In the genomic region with DNA sequence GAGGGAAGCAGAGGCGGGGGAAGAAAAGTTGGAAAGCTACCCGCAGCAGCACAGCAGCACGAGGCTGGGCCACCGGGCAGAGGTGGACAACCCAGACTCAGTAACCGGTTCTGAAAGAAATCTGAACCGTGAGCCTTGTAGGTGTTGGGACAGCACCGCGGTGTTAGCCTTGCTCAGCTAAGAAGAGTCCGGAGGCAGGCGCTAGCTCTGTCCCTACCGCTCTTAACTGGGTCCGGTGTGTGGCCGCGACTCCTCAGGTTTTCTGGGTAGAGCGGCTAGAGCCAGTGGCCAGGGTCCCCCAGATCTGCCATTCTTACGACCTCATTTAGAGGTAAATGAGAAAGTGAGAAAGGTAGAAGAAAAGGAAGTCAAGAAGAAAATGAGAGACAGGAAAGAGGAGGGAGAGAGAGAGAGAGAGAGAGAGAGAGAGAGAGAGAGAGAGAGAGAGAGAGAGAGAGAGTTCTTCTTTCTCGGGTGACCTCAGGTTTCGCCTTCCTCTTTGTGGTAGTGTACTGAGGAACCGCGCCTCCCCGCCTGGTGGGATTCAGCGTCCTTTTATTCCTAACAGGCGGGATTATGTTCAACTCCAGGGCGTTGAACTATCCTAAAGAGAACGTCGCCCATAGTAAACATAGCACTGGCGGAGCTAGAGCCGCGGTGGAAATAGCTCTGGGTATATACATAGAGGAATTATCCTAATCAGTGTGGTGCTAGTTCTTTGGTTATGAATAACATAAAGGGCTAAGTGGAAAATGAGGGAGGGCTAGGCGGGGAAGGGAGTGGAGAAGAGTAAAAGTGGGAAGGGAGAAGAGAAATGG, we compare ENCODE assay signal across 7 mouse cellular contexts. TPM values are rescaled to one million over a fixed set of nuclear protein-coding genes. Genes with fewer than 3 reads are reported as not detected.
A peak's percentile ranks its signal among the peaks of the same experiment; 100 is the strongest.
DNase-seq lines count a peak whose midpoint lies in the region; ATAC-seq lines count a peak whose summit lies in the region.

No protein-coding gene starts in this region.

- no peaks in the 10 kb centered on the region for H3K36me3 ChIP-seq in liver, embryonic 11.5 days (ENCODE audit: control insufficient read depth, insufficient read depth, low read length)
- no peaks in the 10 kb centered on the region for H3K36me3 ChIP-seq in forebrain, embryonic 12.5 days (replicated peaks)
- no peaks in the 10 kb centered on the region for H3K36me3 ChIP-seq in limb, embryonic 15.5 days
- H3K36me3 ChIP-seq in stomach, embryonic 15.5 days = no peaks in the 10 kb centered on the region

- no peak overlapping the region for H3K27ac ChIP-seq in liver, embryonic 11.5 days (ENCODE audit: low read depth, low read length)
- H3K27ac ChIP-seq in forebrain, embryonic 12.5 days = 0 out of 2 replicates have a peak overlapping the region, but pooled peaks have one; percentile 36
- peak overlapping the region; percentile 82 for H3K27ac ChIP-seq in limb, embryonic 15.5 days
- H3K27ac ChIP-seq in stomach, embryonic 15.5 days = no peak overlapping the region

- H3K9ac ChIP-seq in liver, embryonic 11.5 days (ENCODE audit: low read depth, low read length) = no peak overlapping the region
- peak overlapping the region; percentile 44; the same call in 1 of the 2 replicates for H3K9ac ChIP-seq in forebrain, embryonic 12.5 days
- peak overlapping the region; percentile 23; the same call in 1 of the 2 replicates for H3K9ac ChIP-seq in limb, embryonic 15.5 days
- H3K9ac ChIP-seq in stomach, embryonic 15.5 days = no peak overlapping the region

- H3K9me3 ChIP-seq in liver, embryonic 11.5 days (ENCODE audit: control insufficient read depth, low read length) = no peaks in the 10 kb centered on the region
- H3K9me3 ChIP-seq in forebrain, embryonic 12.5 days = no peaks in the 10 kb centered on the region
- no peaks in the 10 kb centered on the region for H3K9me3 ChIP-seq in limb, embryonic 15.5 days
- no peaks in the 10 kb centered on the region for H3K9me3 ChIP-seq in stomach, embryonic 15.5 days

- 0 out of 2 replicates have a peak overlapping the region, but pooled peaks have one; percentile 6 for H3K4me3 ChIP-seq in liver, embryonic 11.5 days (ENCODE audit: low read depth, low read length)
- H3K4me3 ChIP-seq in forebrain, embryonic 12.5 days (replicated peaks) = peak overlapping the region; percentile 31
- peak overlapping the region; percentile 45 for H3K4me3 ChIP-seq in limb, embryonic 15.5 days
- peak overlapping the region; percentile 28 for H3K4me3 ChIP-seq in stomach, embryonic 15.5 days (replicated peaks)

- no peak for DNase-seq in liver, embryonic 11.5 days (ENCODE audit: low spot score)
- DNase-seq in liver = no peak
- no peak for DNase-seq in testis, postnatal 10 days (ENCODE audit: low spot score)
- DNase-seq in cerebellum, adult 11-12 months = no peak

- no peak for ATAC-seq in liver, embryonic 11.5 days (replicated peaks; ENCODE audit: low FRiP score)
- ATAC-seq in forebrain, embryonic 12.5 days (ENCODE audit: low FRiP score) = peak; percentile 47; the same call in 1 of the 2 replicates
- no peak for ATAC-seq in limb, embryonic 15.5 days (ENCODE audit: insufficient number of reproducible peaks, low FRiP score, low TSS enrichment, low read depth)
- no peak for ATAC-seq in stomach, embryonic 15.5 days (ENCODE audit: insufficient read depth, low FRiP score, low read depth)

- WGBS in liver, embryonic 11.5 days = 2% methylated on average over 30 of the region's 30 CpGs
- under 1% methylated on average over 30 of the region's 30 CpGs for WGBS in forebrain, embryonic 12.5 days
- under 1% methylated on average over 30 of the region's 30 CpGs for WGBS in limb, embryonic 15.5 days
- under 1% methylated on average over 30 of the region's 30 CpGs for WGBS in stomach, embryonic 15.5 days

- peaks cover 75% of the 10 kb centered on the region for H3K27me3 ChIP-seq in liver, embryonic 11.5 days (replicated peaks; ENCODE audit: control insufficient read depth, insufficient read depth, low read length)
- peaks cover 78% of the 10 kb centered on the region for H3K27me3 ChIP-seq in forebrain, embryonic 12.5 days
- peaks cover 47% of the 10 kb centered on the region for H3K27me3 ChIP-seq in limb, embryonic 15.5 days
- H3K27me3 ChIP-seq in stomach, embryonic 15.5 days (replicated peaks) = peaks cover 62% of the 10 kb centered on the region

- H3K4me1 ChIP-seq in liver, embryonic 11.5 days (replicated peaks; ENCODE audit: control insufficient read depth, insufficient read depth, low read length) = no peaks in the 10 kb centered on the region
- H3K4me1 ChIP-seq in forebrain, embryonic 12.5 days = no peaks in the 10 kb centered on the region
- peaks cover 10% of the 10 kb centered on the region; the same call in 1 of the 2 replicates for H3K4me1 ChIP-seq in limb, embryonic 15.5 days
- H3K4me1 ChIP-seq in stomach, embryonic 15.5 days = peaks cover 9% of the 10 kb centered on the region; the same call in 1 of the 2 replicates

- peak overlapping the region; percentile 35 for H3K4me2 ChIP-seq in liver, embryonic 11.5 days
- H3K4me2 ChIP-seq in forebrain, embryonic 12.5 days = peak overlapping the region; percentile 32; the same call in 1 of the 2 replicates
- peak overlapping the region; percentile 49 for H3K4me2 ChIP-seq in limb, embryonic 15.5 days
- peak overlapping the region; percentile 52 for H3K4me2 ChIP-seq in stomach, embryonic 15.5 days

RNA-seq across cellular contexts. Expression of gene Tfap2b, which starts 1.7 kb away (rescaled TPM):
- 0.32 and 1.1 TPM in 2 replicates for polyA plus RNA-seq in liver, embryonic 11.5 days (2014; fragmentation: Nextera tagmentation; extraction: Ambion mirVana)
- polyA plus RNA-seq in forebrain, embryonic 12.5 days (2016; fragmentation: Nextera tagmentation; extraction: Ambion mirVana) = 11.3 and 21.0 TPM in 2 replicates
- polyA plus RNA-seq in limb, embryonic 15.5 days (2015; fragmentation: Nextera tagmentation; extraction: Ambion mirVana) = 57.8 and 59.6 TPM in 2 replicates
- polyA plus RNA-seq in stomach, embryonic 15.5 days (2015; fragmentation: Nextera tagmentation; extraction: Ambion mirVana) = 0.15 and 1.5 TPM in 2 replicates

Comparison
In these comparisons a context has a peak if more than half of its experiments do, and no peak if none do; other contexts are left out.
1. H3K27ac ChIP-seq: peak in forebrain, embryonic 12.5 days (single experiment) and limb, embryonic 15.5 days (single experiment); none in liver, embryonic 11.5 days (single experiment) and stomach, embryonic 15.5 days (single experiment).
2. H3K9ac ChIP-seq: peak in forebrain, embryonic 12.5 days (single experiment) and limb, embryonic 15.5 days (single experiment); none in liver, embryonic 11.5 days (single experiment) and stomach, embryonic 15.5 days (single experiment).
3. Peak in every context shown above with its lines, with median percentiles within 50 percentile points of each other: H3K4me2 ChIP-seq and H3K4me3 ChIP-seq.